In the genomic region with DNA sequence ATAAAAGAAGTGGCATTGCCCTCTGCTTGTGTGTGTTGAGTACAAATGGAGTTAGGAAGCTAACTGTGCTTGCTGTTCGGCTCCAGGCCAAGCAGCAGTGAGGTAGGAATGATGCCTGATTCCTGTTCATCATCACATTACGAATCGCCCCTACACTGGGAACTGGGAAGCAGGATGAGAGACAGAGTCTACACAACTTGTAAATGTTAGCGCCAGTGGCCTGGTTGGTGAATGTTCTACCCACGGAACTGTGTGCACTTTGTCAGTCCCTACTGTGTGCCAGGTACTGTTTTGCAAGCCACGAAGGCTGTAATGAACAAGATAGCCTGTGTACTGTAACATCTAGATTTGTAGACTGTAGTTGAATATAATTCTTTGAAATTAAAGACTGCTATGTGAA, we compare ENCODE assay signal across 15 mouse cellular contexts.
"Had no signal": no experiment of that assay in that cellular context is flagged by ENCODE, and none has a peak within 500 bp of the region (broad histone marks: within the 10 kb centered on the region; RNA-seq: fewer than 3 reads in every experiment).

No protein-coding gene starts in this region.

- ATAC-seq: intestine, embryonic 16.5 days had no signal

- H3K9ac ChIP-seq: kidney, embryonic 15.5 days; liver, embryonic 15.5 days; midbrain, embryonic 12.5 days had no signal

- H3K4me3 ChIP-seq: kidney, embryonic 15.5 days; liver, embryonic 15.5 days; midbrain, embryonic 12.5 days had no signal

- H3K36me3 ChIP-seq: kidney, embryonic 15.5 days; liver, embryonic 15.5 days; midbrain, embryonic 12.5 days had no signal

- DNase-seq: kidney, adult 2 months; kidney, postnatal 14 days; lung, adult 2 months; lung, postnatal 10 days; lung, postnatal 4 days; right cerebral cortex, adult 18-20 months; right cerebral cortex, postnatal 25 days; thymus, adult 2 months; thymus, postnatal 25 days had no signal

- H3K9me3 ChIP-seq: kidney, embryonic 15.5 days; liver, embryonic 15.5 days; midbrain, embryonic 12.5 days had no signal

- H3K27me3 ChIP-seq: kidney, embryonic 15.5 days; liver, embryonic 15.5 days; midbrain, embryonic 12.5 days had no signal

- H3K4me1 ChIP-seq: kidney, embryonic 15.5 days; liver, embryonic 15.5 days had no signal

- H3K27ac ChIP-seq: kidney, embryonic 15.5 days; liver, embryonic 15.5 days; midbrain, embryonic 12.5 days; stomach, postnatal 0 days had no signal

- H3K4me2 ChIP-seq: kidney, embryonic 15.5 days; liver, embryonic 11.5 days; liver, embryonic 15.5 days; midbrain, embryonic 12.5 days had no signal
